Mouse (Mus musculus): ENCODE data around the gene Calm1. TPM values are rescaled to one million over a fixed set of nuclear protein-coding genes. Genes with fewer than 3 reads are reported as not detected.

Gene Calm1
- polyA plus RNA-seq, 1 experiment from 2014 or later: 3,016 TPM

- under 1% methylated on average over 52 of the region's 52 CpGs for WGBS
- peak; percentile 99 for ATAC-seq
Measured at GRCm38 (mm10) chr12:100187013-100187755, 12.1 kb upstream of the Calm1 start.

GRCm38 (mm10) chr12:100187756-100188430 lies 11.3 kb upstream of the Calm1 start:
- H3K36me3 ChIP-seq (ENCODE audit: control insufficient read depth, insufficient read depth, low read length): no peaks in the 10 kb centered on the region
- H3K4me3 ChIP-seq (ENCODE audit: low read depth, low read length): peak overlapping the region; percentile 65
- ATAC-seq: no peak
- H3K9me3 ChIP-seq (replicated peaks; ENCODE audit: control insufficient read depth, low read length, poor library complexity, severe bottlenecking): no peaks in the 10 kb centered on the region
- peaks cover 17% of the 10 kb centered on the region for H3K4me1 ChIP-seq (ENCODE audit: control insufficient read depth, insufficient read depth, low read length)
- H3K4me2 ChIP-seq (ENCODE audit: low read length): peak overlapping the region; percentile 73
- WGBS: 1% methylated on average over 29 of the region's 29 CpGs
- H3K27ac ChIP-seq (ENCODE audit: low read length): peak overlapping the region; percentile 100
- no peaks in the 10 kb centered on the region for H3K27me3 ChIP-seq (ENCODE audit: control insufficient read depth, insufficient read depth, low read depth, low read length)
- peak overlapping the region; percentile 75 for H3K9ac ChIP-seq (ENCODE audit: low read depth, low read length)

More at GRCm38 (mm10) chr12:100187013-100187755, 12.1 kb upstream of the Calm1 start:
- H3K27me3 ChIP-seq (ENCODE audit: control insufficient read depth, insufficient read depth, low read depth, low read length): no peaks in the 10 kb centered on the region
- H3K36me3 ChIP-seq (ENCODE audit: control insufficient read depth, insufficient read depth, low read length): no peaks in the 10 kb centered on the region
- H3K4me2 ChIP-seq (ENCODE audit: low read length): peak overlapping the region; percentile 80
- H3K4me1 ChIP-seq (ENCODE audit: control insufficient read depth, insufficient read depth, low read length): peaks cover 17% of the 10 kb centered on the region
- no peaks in the 10 kb centered on the region for H3K9me3 ChIP-seq (replicated peaks; ENCODE audit: control insufficient read depth, low read length, poor library complexity, severe bottlenecking)
- peak overlapping the region; percentile 65 for H3K4me3 ChIP-seq (ENCODE audit: low read depth, low read length)
- peak overlapping the region; percentile 100 for H3K27ac ChIP-seq (ENCODE audit: low read length)
- peak overlapping the region; percentile 88 for H3K9ac ChIP-seq (ENCODE audit: low read depth, low read length)

GRCm38 (mm10) chr12:100190802-100191201 lies 8.4 kb upstream of the Calm1 start:
- no peaks in the 10 kb centered on the region for H3K36me3 ChIP-seq (ENCODE audit: control insufficient read depth, insufficient read depth, low read length)
- H3K9me3 ChIP-seq (replicated peaks; ENCODE audit: control insufficient read depth, low read length, poor library complexity, severe bottlenecking): no peaks in the 10 kb centered on the region
- no peak overlapping the region for H3K27ac ChIP-seq (ENCODE audit: low read length)
- ATAC-seq: no peak
- no peak overlapping the region for H3K4me2 ChIP-seq (ENCODE audit: low read length)
- peaks cover 14% of the 10 kb centered on the region for H3K4me1 ChIP-seq (ENCODE audit: control insufficient read depth, insufficient read depth, low read length)
- no peak overlapping the region for H3K9ac ChIP-seq (ENCODE audit: low read depth, low read length)
- H3K4me3 ChIP-seq (ENCODE audit: low read depth, low read length): no peak overlapping the region
- no peaks in the 10 kb centered on the region for H3K27me3 ChIP-seq (ENCODE audit: control insufficient read depth, insufficient read depth, low read depth, low read length)
- 92% methylated on average over 6 of the region's 6 CpGs for WGBS

- Histone ChIP-seq H3K9ac (ENCODE audit: low read depth, low read length) (no peak overlapping the region), H3K4me2 (ENCODE audit: low read length) (no peak overlapping the region), H3K9me3 (replicated peaks; ENCODE audit: control insufficient read depth, low read length, poor library complexity, severe bottlenecking) (no peaks in the 10 kb centered on the region), H3K36me3 (ENCODE audit: control insufficient read depth, insufficient read depth, low read length) (no peaks in the 10 kb centered on the region), H3K27me3 (ENCODE audit: control insufficient read depth, insufficient read depth, low read depth, low read length) (no peaks in the 10 kb centered on the region), H3K27ac (ENCODE audit: low read length) (no peak overlapping the region), H3K4me1 (ENCODE audit: control insufficient read depth, insufficient read depth, low read length) (peaks cover 4% of the 10 kb centered on the region; the same call in 1 of the 2 replicates), H3K4me3 (ENCODE audit: low read depth, low read length) (no peak overlapping the region)
- WGBS: 81% methylated on average over 1 of the region's 1 CpGs
- no peak for ATAC-seq
Measured at GRCm38 (mm10) chr12:100194181-100194580, 5.1 kb upstream of the Calm1 start.

GRCm38 (mm10) chr12:100196786-100197185 lies 2.4 kb upstream of the Calm1 start:
- no peaks in the 10 kb centered on the region for H3K9me3 ChIP-seq (replicated peaks; ENCODE audit: control insufficient read depth, low read length, poor library complexity, severe bottlenecking)
- no peak overlapping the region for H3K27ac ChIP-seq (ENCODE audit: low read length)
- H3K4me1 ChIP-seq (ENCODE audit: control insufficient read depth, insufficient read depth, low read length): peaks cover 4% of the 10 kb centered on the region; the same call in 1 of the 2 replicates
- H3K4me2 ChIP-seq (ENCODE audit: low read length): no peak overlapping the region
- 61% methylated on average over 7 of the region's 7 CpGs for WGBS
- ATAC-seq: no peak
- H3K9ac ChIP-seq (ENCODE audit: low read depth, low read length): no peak overlapping the region
- H3K27me3 ChIP-seq (ENCODE audit: control insufficient read depth, insufficient read depth, low read depth, low read length): no peaks in the 10 kb centered on the region
- no peaks in the 10 kb centered on the region for H3K36me3 ChIP-seq (ENCODE audit: control insufficient read depth, insufficient read depth, low read length)
- no peak overlapping the region for H3K4me3 ChIP-seq (ENCODE audit: low read depth, low read length)

- ATAC-seq: peak; percentile 79
- Histone ChIP-seq H3K9ac (ENCODE audit: low read depth, low read length) (peak overlapping the region; percentile 99), H3K27me3 (ENCODE audit: control insufficient read depth, insufficient read depth, low read depth, low read length) (no peaks in the 10 kb centered on the region), H3K27ac (ENCODE audit: low read length) (peak overlapping the region; percentile 93), H3K9me3 (replicated peaks; ENCODE audit: control insufficient read depth, low read length, poor library complexity, severe bottlenecking) (no peaks in the 10 kb centered on the region), H3K36me3 (ENCODE audit: control insufficient read depth, insufficient read depth, low read length) (peaks cover 16% of the 10 kb centered on the region), H3K4me3 (ENCODE audit: low read depth, low read length) (peak overlapping the region; percentile 99), H3K4me1 (ENCODE audit: control insufficient read depth, insufficient read depth, low read length) (peaks cover 24% of the 10 kb centered on the region), H3K4me2 (ENCODE audit: low read length) (peak overlapping the region; percentile 80)
- 0% methylated on average over 28 of the region's 86 CpGs for WGBS
Measured at GRCm38 (mm10) chr12:100199891-100200644, 833 bp downstream of the Calm1 start.

GRCm38 (mm10) chr12:100200645-100201362 lies 1.6 kb downstream of the Calm1 start:
- peak overlapping the region; percentile 80 for H3K4me2 ChIP-seq (ENCODE audit: low read length)
- peaks cover 24% of the 10 kb centered on the region for H3K4me1 ChIP-seq (ENCODE audit: control insufficient read depth, insufficient read depth, low read length)
- peak overlapping the region; percentile 99 for H3K9ac ChIP-seq (ENCODE audit: low read depth, low read length)
- H3K36me3 ChIP-seq (ENCODE audit: control insufficient read depth, insufficient read depth, low read length): peaks cover 23% of the 10 kb centered on the region
- no peaks in the 10 kb centered on the region for H3K9me3 ChIP-seq (replicated peaks; ENCODE audit: control insufficient read depth, low read length, poor library complexity, severe bottlenecking)
- H3K27me3 ChIP-seq (ENCODE audit: control insufficient read depth, insufficient read depth, low read depth, low read length): no peaks in the 10 kb centered on the region
- peak; percentile 11 for ATAC-seq
- H3K27ac ChIP-seq (ENCODE audit: low read length): peak overlapping the region; percentile 93
- WGBS: 4% methylated on average over 29 of the region's 29 CpGs
- H3K4me3 ChIP-seq (ENCODE audit: low read depth, low read length): peak overlapping the region; percentile 99

- no peak for ATAC-seq
- Histone ChIP-seq H3K9ac (ENCODE audit: low read depth, low read length) (peak overlapping the region; percentile 99), H3K4me1 (ENCODE audit: control insufficient read depth, insufficient read depth, low read length) (peaks cover 24% of the 10 kb centered on the region), H3K36me3 (ENCODE audit: control insufficient read depth, insufficient read depth, low read length) (peaks cover 27% of the 10 kb centered on the region), H3K27me3 (ENCODE audit: control insufficient read depth, insufficient read depth, low read depth, low read length) (no peaks in the 10 kb centered on the region), H3K4me2 (ENCODE audit: low read length) (peak overlapping the region; percentile 80), H3K27ac (ENCODE audit: low read length) (peak overlapping the region; percentile 93), H3K4me3 (ENCODE audit: low read depth, low read length) (peak overlapping the region; percentile 99), H3K9me3 (replicated peaks; ENCODE audit: control insufficient read depth, low read length, poor library complexity, severe bottlenecking) (no peaks in the 10 kb centered on the region)
- 15% methylated on average over 4 of the region's 4 CpGs for WGBS
Measured at GRCm38 (mm10) chr12:100201363-100201711, 2.1 kb downstream of the Calm1 start.
